Mouse (Mus musculus): ENCODE results near the gene Cadps2. TPM values are rescaled to one million over a fixed set of nuclear protein-coding genes. Genes with fewer than 3 reads are reported as not detected.

Gene Cadps2
- polyA plus RNA-seq, 1 experiment: 9.1 TPM

GRCm38 (mm10) chr6:23254644-23255043, 584.6 kb downstream of the Cadps2 start:
- TF ChIP-seq CTCF (IDR thresholded peaks at IDR 0.05; ENCODE audit: insufficient read depth, low read length): no peak
- no peak for TF ChIP-seq POLR2A (IDR thresholded peaks at IDR 0.05; ENCODE audit: borderline replicate concordance, extremely low read depth, low read depth, low read length)
- 8% methylated on average over 11 of the region's 11 CpGs for WGBS
- Histone ChIP-seq H3K4me1 (ENCODE audit: control insufficient read depth, insufficient read depth, low read length) (no peaks in the 10 kb centered on the region), H3K4me3 (replicated peaks; ENCODE audit: extremely low read depth, low read depth, low read length) (no peak overlapping the region)
- no peak for DNase-seq

GRCm38 (mm10) chr6:23253353-23254311, 585.6 kb downstream of the Cadps2 start:
- 3% methylated on average over 43 of the region's 43 CpGs for WGBS
- DNase-seq: no peak
- no peak for TF ChIP-seq POLR2A (IDR thresholded peaks at IDR 0.05; ENCODE audit: borderline replicate concordance, extremely low read depth, low read depth, low read length)
- no peak for TF ChIP-seq CTCF (IDR thresholded peaks at IDR 0.05; ENCODE audit: insufficient read depth, low read length)

DNA sequence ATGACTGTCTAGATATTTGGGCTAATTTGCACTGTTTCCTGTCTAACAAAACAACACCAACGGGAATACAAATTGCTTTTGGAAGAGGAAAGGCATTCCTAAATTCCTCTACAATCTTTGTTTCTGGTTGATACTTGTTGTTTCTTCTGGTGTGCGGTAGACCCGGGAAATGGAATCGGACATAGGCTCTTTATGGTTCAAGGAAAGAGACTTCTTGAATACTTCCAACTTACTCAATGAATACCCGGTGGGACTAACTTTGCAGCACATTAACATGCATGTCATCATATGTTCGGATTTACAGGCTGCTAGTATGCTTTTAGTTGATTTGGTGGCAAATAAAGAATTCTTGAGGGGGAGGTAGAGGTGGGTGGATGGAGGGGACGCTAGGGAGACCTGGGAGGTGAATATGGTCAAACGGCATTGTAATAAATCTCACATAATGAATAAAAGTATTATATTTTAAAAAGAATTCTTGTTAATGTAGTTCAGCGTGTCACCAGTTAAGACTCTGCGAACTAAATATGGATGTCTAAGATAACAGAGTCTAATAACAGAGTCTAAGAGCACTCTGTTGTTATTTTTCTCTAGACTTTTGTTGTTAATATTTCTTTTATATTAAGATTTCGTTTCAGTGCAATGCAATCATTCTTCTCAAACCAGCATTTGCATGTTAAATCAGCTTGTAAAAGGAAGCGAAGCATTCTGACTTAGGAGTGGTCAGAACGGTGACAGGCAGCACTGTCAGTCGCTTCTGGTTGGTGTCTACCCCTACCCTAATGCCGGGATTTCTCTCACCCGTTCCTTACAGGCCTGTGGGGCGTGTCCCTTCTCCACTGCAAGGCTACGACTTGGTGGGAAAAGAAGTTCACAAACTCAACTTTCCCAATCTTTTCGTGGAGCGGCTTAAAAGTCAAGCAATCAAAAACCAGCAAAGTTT, 586.8 kb downstream of the Cadps2 start:
- DNase-seq: no peak
- Histone ChIP-seq H3K4me1 (ENCODE audit: control insufficient read depth, insufficient read depth, low read length) (no peaks in the 10 kb centered on the region), H3K4me3 (replicated peaks; ENCODE audit: extremely low read depth, low read depth, low read length) (no peak overlapping the region)
- 8% methylated on average over 20 of the region's 20 CpGs for WGBS
- no peak for TF ChIP-seq POLR2A (IDR thresholded peaks at IDR 0.05; ENCODE audit: borderline replicate concordance, extremely low read depth, low read depth, low read length)
- no peak for TF ChIP-seq CTCF (IDR thresholded peaks at IDR 0.05; ENCODE audit: insufficient read depth, low read length)

More at GRCm38 (mm10) chr6:23253353-23254311, 585.6 kb downstream of the Cadps2 start:
- no peak overlapping the region for H3K4me3 ChIP-seq (replicated peaks; ENCODE audit: extremely low read depth, low read depth, low read length)
- H3K4me1 ChIP-seq (ENCODE audit: control insufficient read depth, insufficient read depth, low read length): no peaks in the 10 kb centered on the region

DNA sequence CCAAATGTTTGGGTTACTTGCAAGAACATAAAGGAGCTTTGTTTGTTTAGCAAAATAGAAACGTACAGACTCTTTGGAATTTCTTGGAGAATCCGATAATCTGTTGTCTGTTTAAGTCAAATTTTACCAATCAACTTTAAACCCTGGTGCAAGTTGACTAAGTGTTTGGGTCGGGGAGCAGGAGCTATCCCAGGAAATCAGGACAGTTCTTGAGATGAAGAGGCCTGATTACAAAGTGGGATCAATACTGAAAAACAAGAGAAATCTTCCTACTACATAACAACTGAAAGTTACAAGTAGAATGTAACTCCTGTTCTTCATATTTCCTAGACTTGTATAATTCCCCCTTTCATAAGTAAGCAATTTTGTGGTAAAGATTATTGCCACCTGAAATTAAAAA, 587.8 kb downstream of the Cadps2 start:
- H3K4me3 ChIP-seq (replicated peaks; ENCODE audit: extremely low read depth, low read depth, low read length): no peak overlapping the region
- no peaks in the 10 kb centered on the region for H3K4me1 ChIP-seq (ENCODE audit: control insufficient read depth, insufficient read depth, low read length)
- DNase-seq: no peak
- no peak for TF ChIP-seq POLR2A (IDR thresholded peaks at IDR 0.05; ENCODE audit: borderline replicate concordance, extremely low read depth, low read depth, low read length)
- WGBS: 10% methylated on average over 3 of the region's 3 CpGs

GRCm38 (mm10) chr6:23250288-23250955, 588.8 kb downstream of the Cadps2 start:
- Histone ChIP-seq H3K4me3 (replicated peaks; ENCODE audit: extremely low read depth, low read depth, low read length) (no peak overlapping the region), H3K4me1 (ENCODE audit: control insufficient read depth, insufficient read depth, low read length) (no peaks in the 10 kb centered on the region)
- TF ChIP-seq CTCF (IDR thresholded peaks at IDR 0.05; ENCODE audit: insufficient read depth, low read length) (no peak), POLR2A (IDR thresholded peaks at IDR 0.05; ENCODE audit: borderline replicate concordance, extremely low read depth, low read depth, low read length) (no peak)
- DNase-seq: no peak
- WGBS: 8% methylated on average over 22 of the region's 22 CpGs

- no peak overlapping the region for H3K4me3 ChIP-seq (replicated peaks; ENCODE audit: extremely low read depth, low read depth, low read length)
- 4% methylated on average over 29 of the region's 29 CpGs for WGBS
These were observed 589.5 kb downstream of the Cadps2 start for GRCm38 (mm10) chr6:23249616-23250287.

GRCm38 (mm10) chr6:23249053-23249401, 590.2 kb downstream of the Cadps2 start:
- WGBS: 3% methylated on average over 24 of the region's 24 CpGs
- TF ChIP-seq CTCF (IDR thresholded peaks at IDR 0.05; ENCODE audit: insufficient read depth, low read length) (no peak), POLR2A (IDR thresholded peaks at IDR 0.05; ENCODE audit: borderline replicate concordance, extremely low read depth, low read depth, low read length) (no peak)
- DNase-seq: no peak
- no peak overlapping the region for H3K4me3 ChIP-seq (replicated peaks; ENCODE audit: extremely low read depth, low read depth, low read length)
- no peaks in the 10 kb centered on the region for H3K4me1 ChIP-seq (ENCODE audit: control insufficient read depth, insufficient read depth, low read length)

More at GRCm38 (mm10) chr6:23249616-23250287, 589.5 kb downstream of the Cadps2 start:
- TF ChIP-seq POLR2A (IDR thresholded peaks at IDR 0.05; ENCODE audit: borderline replicate concordance, extremely low read depth, low read depth, low read length) (no peak), CTCF (IDR thresholded peaks at IDR 0.05; ENCODE audit: insufficient read depth, low read length) (no peak)
- H3K4me1 ChIP-seq (ENCODE audit: control insufficient read depth, insufficient read depth, low read length): no peaks in the 10 kb centered on the region
- no peak for DNase-seq

DNA sequence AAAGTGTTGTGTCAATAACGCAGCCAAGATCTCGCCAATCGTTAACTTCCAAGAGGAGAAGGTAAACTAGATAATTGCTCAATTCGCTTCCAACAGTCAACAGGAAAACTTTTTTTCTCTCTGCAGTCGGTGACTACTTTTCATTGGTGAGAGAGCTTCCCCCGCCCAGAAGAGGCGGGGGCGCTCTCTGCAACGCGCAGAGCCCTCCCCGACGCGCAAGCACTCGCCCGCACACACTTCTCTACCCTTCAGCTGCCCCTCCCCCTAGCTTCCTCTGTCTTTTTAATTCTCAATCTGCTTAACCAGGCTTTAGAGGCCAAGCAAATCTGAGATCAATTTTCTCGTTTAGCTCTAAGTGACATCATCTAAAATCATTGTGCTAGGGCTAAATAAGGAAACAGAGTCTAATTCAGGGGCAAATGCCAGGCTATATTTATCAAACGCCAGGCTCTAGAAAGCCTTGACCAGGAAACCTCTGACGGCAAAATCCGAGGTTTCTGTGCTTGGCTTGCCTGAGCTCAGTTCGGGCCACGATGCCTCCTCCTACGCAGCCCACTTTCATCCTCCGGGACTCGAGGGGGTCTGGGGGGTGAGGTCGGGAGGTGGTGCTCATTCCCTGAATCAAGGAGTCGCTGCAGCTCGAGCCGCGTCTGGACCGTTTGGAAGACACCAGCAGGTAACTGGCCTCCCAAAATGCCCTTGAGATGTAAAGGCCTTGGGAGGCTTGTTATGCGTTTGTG, 590.7 kb downstream of the Cadps2 start, which contains the start of gene Fezf1:
Fezf1 (minus strand) TSS at position 50 of the 740 bp plus-strand sequence.
- WGBS: 2% methylated on average over 31 of the region's 31 CpGs
- DNase-seq: no peak
- TF ChIP-seq CTCF (IDR thresholded peaks at IDR 0.05; ENCODE audit: insufficient read depth, low read length): no peak
- no peak for TF ChIP-seq POLR2A (IDR thresholded peaks at IDR 0.05; ENCODE audit: borderline replicate concordance, extremely low read depth, low read depth, low read length)
- H3K4me1 ChIP-seq (ENCODE audit: control insufficient read depth, insufficient read depth, low read length): no peaks in the 10 kb centered on the region
- no peak within 1 kb of the TSS for H3K4me3 ChIP-seq (replicated peaks; ENCODE audit: extremely low read depth, low read depth, low read length)
